Mouse (Mus musculus): ENCODE data around the gene Ppp4r2.

Gene Ppp4r2

DNA sequence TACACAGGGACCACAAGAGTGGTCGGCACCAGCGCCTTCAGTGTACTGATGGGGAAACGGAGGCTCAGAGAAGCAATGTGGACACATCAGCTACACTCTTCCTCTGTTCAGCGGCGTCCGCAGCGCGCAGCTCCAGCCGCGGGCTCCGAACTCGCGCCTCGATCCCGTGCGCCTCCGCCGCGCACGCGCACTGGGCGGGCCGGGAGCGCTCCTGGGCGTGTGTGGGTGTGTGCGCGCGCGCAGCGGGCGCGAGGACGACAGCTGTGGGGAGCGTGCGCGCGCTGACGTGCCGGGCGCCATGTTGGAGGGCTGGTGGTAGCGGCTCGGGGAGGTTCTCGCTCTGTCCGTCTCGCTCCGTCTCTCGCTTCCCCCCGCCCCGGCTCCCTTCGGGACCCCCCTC lies at the start of gene Ppp4r2:
Gene Ppp4r2, plus strand, starts transcription at position 268 of the 400 bp plus-strand sequence.
- DNase-seq: peak; percentile 88 to 91

- no peak for DNase-seq
Measured at GRCm38 (mm10) chr6:100787726-100788125, 45.7 kb upstream of the Ppp4r2 start.

- DNase-seq: no peak
Measured at GRCm38 (mm10) chr6:100789161-100789560, 44.3 kb upstream of the Ppp4r2 start.

GRCm38 (mm10) chr6:100792055-100792659 lies 41.3 kb upstream of the Ppp4r2 start:
- no peak for DNase-seq

- DNase-seq: no peak
Measured at GRCm38 (mm10) chr6:100792973-100793769, 40.3 kb upstream of the Ppp4r2 start.

DNA sequence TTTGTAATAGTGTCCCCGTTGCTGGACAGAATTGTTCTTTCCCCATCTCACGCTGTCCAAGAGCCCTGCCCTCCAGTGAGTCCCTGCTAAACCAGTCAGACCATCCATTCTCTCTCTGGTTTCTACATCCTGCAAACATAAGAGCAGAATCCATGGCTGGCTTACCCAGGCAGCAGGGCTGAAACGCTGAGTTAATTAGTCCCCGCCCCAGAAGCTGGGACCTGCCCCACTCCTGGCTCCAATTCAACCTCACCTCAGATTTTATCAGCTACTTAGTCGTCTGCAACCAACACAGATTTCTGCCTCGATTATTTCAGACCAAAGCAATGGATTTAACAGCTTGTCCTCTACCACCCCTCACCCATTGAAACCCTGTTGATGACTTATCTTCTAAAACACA lies 37.6 kb upstream of the Ppp4r2 start:
- DNase-seq: peak in 1 of 2 experiments; percentile 28

DNA sequence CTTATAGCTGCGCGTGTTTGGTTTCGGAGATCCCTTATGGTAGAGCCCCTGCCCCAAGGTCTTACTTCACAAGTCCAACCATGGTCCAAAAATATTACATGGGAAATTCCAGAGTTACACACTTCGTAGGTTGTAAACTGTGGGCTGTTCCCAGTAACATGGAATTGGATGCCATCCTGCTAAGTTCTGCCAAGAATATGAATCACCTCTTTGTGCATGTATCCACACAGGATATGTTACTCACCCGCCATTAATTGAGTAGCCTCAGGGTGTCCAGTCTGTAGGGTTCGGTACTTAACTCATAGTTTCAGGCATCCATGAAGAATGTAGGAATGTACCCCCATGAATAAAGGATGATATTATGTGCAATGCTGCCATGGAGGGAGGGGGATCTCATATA lies 34.1 kb upstream of the Ppp4r2 start:
- no peak for DNase-seq

- DNase-seq: no peak
Measured at GRCm38 (mm10) chr6:100799766-100800165, 33.7 kb upstream of the Ppp4r2 start.

- DNase-seq: peak; percentile 58 to 68
Measured at GRCm38 (mm10) chr6:100800497-100800955, 32.9 kb upstream of the Ppp4r2 start.

- DNase-seq: peak in 1 of 2 experiments; percentile 15
Measured at GRCm38 (mm10) chr6:100802381-100803083, 30.9 kb upstream of the Ppp4r2 start.

DNA sequence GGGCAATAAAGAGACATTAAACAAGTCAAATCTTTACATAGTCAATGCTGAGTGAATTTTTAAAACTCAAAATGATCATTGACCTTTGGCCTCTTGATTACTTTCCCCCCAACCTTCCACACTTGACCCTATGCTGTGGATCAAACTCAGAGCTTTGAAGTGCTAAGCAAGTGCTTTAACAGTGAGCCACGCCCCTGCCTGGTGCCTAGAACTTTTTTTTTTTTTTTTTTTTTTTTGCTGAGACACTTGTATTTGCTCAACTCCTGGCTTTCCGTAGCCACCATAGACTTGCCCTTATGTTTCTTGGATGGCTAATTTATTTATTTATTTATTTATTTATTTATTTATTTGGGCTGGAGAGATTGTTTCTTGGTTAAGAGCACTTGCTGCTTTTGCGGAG lies 30.2 kb upstream of the Ppp4r2 start:
- DNase-seq: peak in 1 of 2 experiments; percentile 25

- DNase-seq: no peak
Measured at GRCm38 (mm10) chr6:100807187-100807586, 26.2 kb upstream of the Ppp4r2 start.

- no peak for DNase-seq
Measured at GRCm38 (mm10) chr6:100807746-100808145, 25.7 kb upstream of the Ppp4r2 start.

DNA sequence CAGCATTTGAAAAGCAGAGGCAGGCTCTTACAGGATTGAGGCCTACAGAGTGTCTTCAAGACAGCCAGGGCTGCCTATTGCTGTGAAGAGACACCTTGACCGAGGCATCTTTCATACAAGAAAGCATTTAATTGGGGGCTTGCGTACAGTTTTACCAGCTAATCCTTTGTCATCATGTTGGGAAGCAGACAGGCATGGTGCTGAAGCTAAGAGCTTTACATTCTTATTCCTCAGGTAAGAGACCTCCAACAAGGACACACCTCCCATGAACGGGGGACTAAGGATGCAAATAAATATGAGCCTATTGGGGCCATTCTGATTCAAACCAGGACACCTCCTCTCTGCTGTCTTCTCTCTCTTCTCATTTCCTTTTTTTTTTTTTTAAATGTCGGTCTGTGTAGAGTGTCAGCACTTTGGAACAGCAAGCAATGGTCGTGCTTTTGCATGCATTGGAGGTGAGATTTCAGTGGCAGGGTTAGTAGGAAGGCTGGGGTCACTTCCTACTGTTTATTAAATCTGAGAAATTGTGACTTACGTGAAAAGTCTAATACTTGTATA lies 25.1 kb upstream of the Ppp4r2 start:
- DNase-seq: no peak

GRCm38 (mm10) chr6:100810117-100810516 lies 23.3 kb upstream of the Ppp4r2 start:
- no peak for DNase-seq

DNA sequence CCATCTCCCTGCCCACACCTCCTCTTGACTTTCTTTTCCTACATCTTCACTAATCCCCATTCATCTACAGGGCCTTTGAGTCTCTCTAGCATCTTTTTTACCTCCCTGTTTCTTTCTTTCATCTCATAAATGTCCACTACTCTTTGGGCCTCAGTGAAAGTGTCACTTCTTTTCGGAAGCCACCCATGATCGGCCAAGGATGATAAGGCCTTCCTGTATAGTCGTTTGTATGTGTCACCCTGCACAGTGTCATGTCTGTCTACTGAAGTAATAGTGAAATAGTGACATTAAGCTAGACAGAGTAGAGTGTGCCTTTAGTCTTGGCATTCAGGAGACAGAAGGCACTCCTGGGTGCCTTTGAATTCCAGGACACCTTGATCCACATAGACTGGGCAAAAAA lies 21.7 kb upstream of the Ppp4r2 start:
- DNase-seq: no peak

DNA sequence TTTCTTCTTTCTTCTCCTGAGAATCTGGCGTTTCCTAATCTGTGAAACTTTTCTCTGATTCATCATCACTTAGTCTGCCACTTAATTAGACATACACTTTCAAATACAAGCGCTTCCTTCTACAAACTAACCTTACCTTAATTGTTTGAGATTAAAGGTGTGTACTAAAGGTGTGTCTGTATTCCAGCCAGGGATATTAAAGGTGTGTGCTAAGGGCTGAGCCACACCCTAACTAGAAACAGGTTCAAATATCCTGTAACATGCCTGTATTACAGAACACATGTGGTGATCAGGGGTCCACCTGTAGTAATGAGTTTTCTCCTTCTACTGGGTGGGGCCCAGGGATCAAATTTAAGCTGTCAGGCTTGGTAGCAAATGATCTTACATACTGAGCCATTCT lies 12.1 kb upstream of the Ppp4r2 start:
- DNase-seq: no peak

- DNase-seq: no peak
Measured at GRCm38 (mm10) chr6:100823356-100823755, 10.1 kb upstream of the Ppp4r2 start.

DNA sequence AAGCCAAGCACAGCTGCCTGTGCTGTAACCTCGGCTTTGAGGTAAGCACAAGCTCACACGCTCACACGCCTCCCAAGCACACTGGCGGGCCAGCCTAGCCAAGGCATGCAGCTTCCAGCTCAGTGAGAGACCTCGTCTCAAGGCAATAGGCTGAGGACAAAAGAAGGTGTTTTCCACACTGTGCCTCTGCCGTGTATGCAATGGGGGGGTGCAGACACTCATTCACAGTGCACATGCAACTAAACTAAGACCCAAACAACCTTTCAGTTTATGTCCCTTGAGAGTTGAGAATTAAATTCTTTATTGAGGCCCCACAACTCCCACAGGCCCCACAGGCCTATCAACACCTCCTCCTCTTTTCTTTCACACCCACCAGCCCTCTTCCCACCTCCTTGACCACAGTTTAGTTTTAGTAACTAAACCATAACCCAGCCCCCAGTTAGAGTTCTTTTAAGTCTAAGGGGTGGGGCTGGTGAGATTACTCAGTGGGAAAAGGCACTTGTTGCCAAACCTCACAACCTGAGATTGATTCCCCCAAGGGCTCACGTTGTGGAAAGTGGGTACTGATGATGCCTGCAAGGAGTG lies 8.9 kb upstream of the Ppp4r2 start:
- DNase-seq: no peak

DNA sequence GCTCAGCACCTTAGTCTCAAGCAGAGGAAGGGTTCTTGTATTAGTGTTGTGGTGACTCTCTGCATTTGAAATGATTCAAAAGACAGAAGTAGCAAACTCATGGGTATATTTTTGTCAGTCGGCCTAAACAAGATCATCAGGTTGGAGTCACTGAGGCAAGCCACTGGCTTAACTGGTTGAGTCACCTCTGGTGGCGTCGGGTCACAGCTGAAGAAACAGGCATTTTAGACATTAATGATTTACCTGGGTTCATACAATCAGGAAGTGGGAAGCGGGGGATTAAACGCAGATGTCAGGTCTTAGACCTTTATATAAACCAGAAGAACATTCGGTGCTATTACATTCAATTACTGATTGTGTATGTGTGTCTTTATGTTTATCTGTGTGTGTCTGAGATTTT lies 7.4 kb upstream of the Ppp4r2 start:
- DNase-seq: no peak

- no peak for DNase-seq
Measured at GRCm38 (mm10) chr6:100828565-100828964, 4.9 kb upstream of the Ppp4r2 start.

- DNase-seq: no peak
Measured at GRCm38 (mm10) chr6:100829770-100830169, 3.7 kb upstream of the Ppp4r2 start.

DNA sequence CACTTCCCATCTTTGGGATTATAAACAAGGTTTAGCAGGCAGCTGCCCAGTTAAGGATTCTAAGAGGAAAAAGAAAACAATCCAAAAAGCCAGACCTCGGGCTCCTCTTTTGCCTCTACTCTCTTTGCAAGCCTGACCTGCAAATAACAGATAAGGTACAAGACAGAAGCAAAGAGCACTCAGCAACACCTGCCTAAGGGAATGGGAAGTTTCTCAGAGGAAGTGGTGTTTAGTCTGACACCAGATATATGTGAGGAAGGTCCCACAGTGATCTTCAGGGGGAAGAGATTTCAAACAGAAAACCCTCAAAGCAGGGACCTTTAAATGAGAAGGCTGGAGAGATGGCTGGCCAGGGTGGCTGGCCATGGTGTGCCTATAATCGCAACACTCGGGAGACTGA lies 2.2 kb upstream of the Ppp4r2 start:
- no peak for DNase-seq

Measured in lung, adult 18-20 months (tissue).